22 mouse cellular contexts compared by ENCODE assay signal in the genomic region with DNA sequence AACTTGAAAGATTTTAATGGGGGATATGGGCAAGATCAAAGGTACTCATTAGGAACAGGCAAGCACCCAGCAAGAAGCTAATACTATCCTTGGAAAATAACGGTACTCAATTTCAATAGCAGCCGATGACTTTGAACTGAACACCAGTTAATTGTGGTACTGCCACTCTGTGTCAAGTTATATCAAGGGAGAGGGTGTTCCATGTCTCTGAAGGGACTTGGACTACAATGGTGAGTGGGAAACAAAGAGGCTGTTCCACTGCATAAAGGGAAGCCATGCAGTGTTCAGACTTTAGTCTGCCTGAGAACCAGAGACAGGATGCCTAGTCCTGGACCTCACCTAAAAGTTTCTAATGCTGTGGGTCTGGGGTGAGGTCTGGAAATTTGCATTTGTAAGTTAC.
DNase-seq lines count a peak whose midpoint lies in the region; ATAC-seq and TF ChIP-seq lines count a peak whose summit lies in the region.
"Had no signal": no experiment of that assay in that cellular context is flagged by ENCODE, and none has a peak within 500 bp of the region (broad histone marks: within the 10 kb centered on the region; RNA-seq: fewer than 3 reads in every experiment).

No protein-coding gene starts in this region.

- TF ChIP-seq CTCF in midbrain, postnatal 0 days (IDR thresholded peaks at IDR 0.05): no peak
- no peak for TF ChIP-seq CTCF in forebrain, postnatal 0 days (IDR thresholded peaks at IDR 0.05; ENCODE audit: low read depth)

- no peak for DNase-seq in midbrain, postnatal 0 days (ENCODE audit: low spot score)
- no peak for DNase-seq in forebrain, postnatal 0 days
- DNase-seq in kidney, postnatal 36 days: no peak
- DNase-seq in neural tube, embryonic 10.5 days (ENCODE audit: extremely low spot score, low spot score): no peak
- DNase-seq: adrenal gland, postnatal 25 days; B cell, adult 2 months; cerebellum, adult 18-20 months; cerebellum, postnatal 10 days; gastrocnemius, postnatal 10 days; heart, postnatal 14 days; kidney, adult 18-20 months; kidney, postnatal 4 days; left cerebral cortex, postnatal 4 days; liver, postnatal 0 days; lung, postnatal 4 days; thymus, postnatal 4 days had no signal

- no peaks in the 10 kb centered on the region for H3K9me3 ChIP-seq in midbrain, embryonic 13.5 days
- H3K9me3 ChIP-seq in midbrain, postnatal 0 days (ENCODE audit: low read length): no peaks in the 10 kb centered on the region
- no peaks in the 10 kb centered on the region for H3K9me3 ChIP-seq in forebrain, embryonic 13.5 days (replicated peaks)
- H3K9me3 ChIP-seq in forebrain, postnatal 0 days (ENCODE audit: low read length): no peaks in the 10 kb centered on the region
- H3K9me3 ChIP-seq: kidney, embryonic 15.5 days; liver, embryonic 12.5 days; megakaryocyte, embryonic 14.5 days had no signal

- no peaks in the 10 kb centered on the region for H3K4me1 ChIP-seq in midbrain, embryonic 13.5 days (replicated peaks)
- no peaks in the 10 kb centered on the region for H3K4me1 ChIP-seq in midbrain, postnatal 0 days (ENCODE audit: insufficient read depth, low read length)
- no peaks in the 10 kb centered on the region; the same call in 1 of the 2 replicates for H3K4me1 ChIP-seq in forebrain, embryonic 13.5 days
- H3K4me1 ChIP-seq in forebrain, postnatal 0 days (ENCODE audit: insufficient read depth): no peaks in the 10 kb centered on the region
- H3K4me1 ChIP-seq: kidney, embryonic 15.5 days; liver, embryonic 12.5 days; megakaryocyte, embryonic 14.5 days had no signal

- 37% methylated on average over 2 of the region's 2 CpGs for WGBS in midbrain, embryonic 13.5 days
- 36% methylated on average over 2 of the region's 2 CpGs for WGBS in midbrain, postnatal 0 days
- WGBS in forebrain, embryonic 13.5 days: 18% methylated on average over 2 of the region's 2 CpGs
- WGBS in forebrain, postnatal 0 days: 17% methylated on average over 2 of the region's 2 CpGs

- no peaks in the 10 kb centered on the region for H3K36me3 ChIP-seq in midbrain, embryonic 13.5 days
- no peaks in the 10 kb centered on the region for H3K36me3 ChIP-seq in midbrain, postnatal 0 days (ENCODE audit: insufficient read depth, low read length)
- H3K36me3 ChIP-seq in forebrain, embryonic 13.5 days (ENCODE audit: poor library complexity, severe bottlenecking): no peaks in the 10 kb centered on the region
- H3K36me3 ChIP-seq in forebrain, postnatal 0 days (ENCODE audit: insufficient read depth): no peaks in the 10 kb centered on the region
- H3K36me3 ChIP-seq: kidney, embryonic 15.5 days; liver, embryonic 12.5 days had no signal

- H3K27ac ChIP-seq in midbrain, embryonic 13.5 days: no peak overlapping the region
- no peak overlapping the region for H3K27ac ChIP-seq in midbrain, postnatal 0 days (ENCODE audit: low read depth, low read length)
- H3K27ac ChIP-seq in forebrain, embryonic 13.5 days: no peak overlapping the region
- no peak overlapping the region for H3K27ac ChIP-seq in forebrain, postnatal 0 days (ENCODE audit: low read depth, low read length)
- H3K27ac ChIP-seq: kidney, embryonic 15.5 days; liver, embryonic 12.5 days had no signal

- ATAC-seq in midbrain, embryonic 13.5 days: peak; percentile 30; the same call in 1 of the 2 replicates
- ATAC-seq in midbrain, postnatal 0 days (ENCODE audit: low FRiP score): no peak
- ATAC-seq in forebrain, embryonic 13.5 days: peak; percentile 57; the same call in 1 of the 2 replicates
- peak; percentile 54 for ATAC-seq in forebrain, postnatal 0 days
- ATAC-seq: hindbrain, embryonic 16.5 days; liver, embryonic 12.5 days; liver, postnatal 0 days had no signal

- no peaks in the 10 kb centered on the region for H3K27me3 ChIP-seq in midbrain, embryonic 13.5 days
- no peaks in the 10 kb centered on the region for H3K27me3 ChIP-seq in midbrain, postnatal 0 days (ENCODE audit: insufficient read depth, low read length)
- no peaks in the 10 kb centered on the region for H3K27me3 ChIP-seq in forebrain, embryonic 13.5 days
- no peaks in the 10 kb centered on the region for H3K27me3 ChIP-seq in forebrain, postnatal 0 days (ENCODE audit: insufficient read depth, low read length)
- H3K27me3 ChIP-seq: kidney, embryonic 15.5 days; liver, embryonic 12.5 days; megakaryocyte, embryonic 14.5 days had no signal

- no peak overlapping the region for H3K4me2 ChIP-seq in midbrain, embryonic 13.5 days (replicated peaks)
- H3K4me2 ChIP-seq in midbrain, postnatal 0 days (ENCODE audit: low read depth, low read length, poor library complexity, severe bottlenecking): no peak overlapping the region
- no peak overlapping the region for H3K4me2 ChIP-seq in forebrain, embryonic 13.5 days
- H3K4me2 ChIP-seq in forebrain, postnatal 0 days (ENCODE audit: low read depth): no peak overlapping the region
- H3K4me2 ChIP-seq: kidney, embryonic 15.5 days; liver, embryonic 12.5 days had no signal

- no peak overlapping the region for H3K9ac ChIP-seq in midbrain, embryonic 13.5 days (replicated peaks)
- H3K9ac ChIP-seq in midbrain, postnatal 0 days (replicated peaks; ENCODE audit: low read length, poor library complexity, severe bottlenecking): no peak overlapping the region
- no peak overlapping the region for H3K9ac ChIP-seq in forebrain, embryonic 13.5 days
- H3K9ac ChIP-seq in forebrain, postnatal 0 days: no peak overlapping the region
- H3K9ac ChIP-seq: kidney, embryonic 15.5 days; liver, embryonic 12.5 days; liver, postnatal 0 days had no signal

- no peak overlapping the region for H3K4me3 ChIP-seq in midbrain, embryonic 13.5 days (replicated peaks)
- H3K4me3 ChIP-seq in midbrain, postnatal 0 days (ENCODE audit: low read depth, low read length): no peak overlapping the region
- H3K4me3 ChIP-seq in forebrain, embryonic 13.5 days: no peak overlapping the region
- no peak overlapping the region for H3K4me3 ChIP-seq in forebrain, postnatal 0 days (ENCODE audit: low read depth, low read length)
- H3K4me3 ChIP-seq: kidney, embryonic 15.5 days; liver, embryonic 12.5 days; megakaryocyte, embryonic 14.5 days had no signal
